Mouse (Mus musculus) left cerebral cortex, postnatal 14 days (tissue): ENCODE results near the gene Akap2. TPM values are rescaled to one million over a fixed set of nuclear protein-coding genes. Genes with fewer than 3 reads are reported as not detected.
"Not testable (repeated sequence)": the region's sequence is repeated elsewhere in the genome, so short reads cannot be mapped to it uniquely, and the experiment has no call there.

Experiments
- DNase-seq, 2 experiments: peaks; one replicate each; pipeline ENCODE4 v3.0.0; 2021 to 2022; ENCODE audit warnings: low spot score in 2 of 2, mixed read lengths in 1 of 2
- intact Hi-C: fragments of 180-260 bp; cut with DNase I; formaldehyde crosslinking; loops from one replicate; pipeline ENCODE4 v1.15.1; 2025
- total RNA-seq, 2 experiments: library from RNA; stranded (reverse); gene quantifications; 2 replicates each; pipeline ENCODE4 v1.2.3; 2021

Gene Akap2
- total RNA-seq, 2 experiments from 2014 or later: 34.4 to 39.5 TPM

- no peak for DNase-seq
- intact Hi-C loops: no loop called here
These were observed 168.8 kb downstream of the Akap2 start for GRCm38 (mm10) chr4:57886066-57886887.

GRCm38 (mm10) chr4:57886888-57887230, 169.4 kb downstream of the Akap2 start:
- DNase-seq: no peak
- intact Hi-C loops: no loop called here

GRCm38 (mm10) chr4:57888246-57888645, 170.8 kb downstream of the Akap2 start:
- DNase-seq: no peak
- intact Hi-C loops: no loop called here

GRCm38 (mm10) chr4:57888978-57889377, 171.5 kb downstream of the Akap2 start:
- DNase-seq, intact Hi-C loops: not testable (repeated sequence)

- DNase-seq: no peak
- intact Hi-C loops: no loop called here
These were observed 172.3 kb downstream of the Akap2 start for GRCm38 (mm10) chr4:57889773-57890172.

GRCm38 (mm10) chr4:57892001-57892586, 174.6 kb downstream of the Akap2 start:
- intact Hi-C loops: no loop called here

GRCm38 (mm10) chr4:57895140-57895539, 177.7 kb downstream of the Akap2 start:
- DNase-seq: no peak
- intact Hi-C loops: no loop called here

More at GRCm38 (mm10) chr4:57892001-57892586, 174.6 kb downstream of the Akap2 start:
- no peak for DNase-seq

GRCm38 (mm10) chr4:57895902-57896301, 178.4 kb downstream of the Akap2 start:
- DNase-seq: no peak
- intact Hi-C loops: no loop called here

GRCm38 (mm10) chr4:57896631-57897030, 179.2 kb downstream of the Akap2 start:
- no peak for DNase-seq
- intact Hi-C loops: no loop called here

- intact Hi-C loops: loop anchor here (2.0 to 10.0 kb wide), 2 partner anchors 180 to 354 kb away; no protein-coding TSS in a partner anchor
- DNase-seq: peak in 1 of 2 experiments; percentile 43
These were observed 183.8 kb downstream of the Akap2 start for GRCm38 (mm10) chr4:57901210-57901609.

- DNase-seq: no peak
- intact Hi-C loops: loop anchor here (10.0 kb wide), 1 partner anchor 352 kb away; no protein-coding TSS in a partner anchor
These were observed 185.2 kb downstream of the Akap2 start for GRCm38 (mm10) chr4:57902619-57903018.

GRCm38 (mm10) chr4:57904211-57904610, 186.8 kb downstream of the Akap2 start:
- intact Hi-C loops: loop anchor here (10.0 kb wide), 1 partner anchor 351 kb away; no protein-coding TSS in a partner anchor
- DNase-seq: peak; percentile 62 to 78

GRCm38 (mm10) chr4:57904638-57905037, 187.2 kb downstream of the Akap2 start:
- no peak for DNase-seq
- intact Hi-C loops: loop anchor here (10.0 kb wide), 1 partner anchor 350 kb away; no protein-coding TSS in a partner anchor

GRCm38 (mm10) chr4:57906708-57907107, 189.3 kb downstream of the Akap2 start:
- intact Hi-C loops: loop anchor here (10.0 kb wide), 1 partner anchor 348 kb away; no protein-coding TSS in a partner anchor
- no peak for DNase-seq

GRCm38 (mm10) chr4:57908860-57909259, 191.4 kb downstream of the Akap2 start:
- intact Hi-C loops: loop anchor here (10.0 kb wide), 1 partner anchor 346 kb away; no protein-coding TSS in a partner anchor
- DNase-seq: no peak

GRCm38 (mm10) chr4:57913021-57913420, 195.6 kb downstream of the Akap2 start:
- intact Hi-C loops: no loop called here
- DNase-seq: no peak

GRCm38 (mm10) chr4:57914193-57915190, 197.0 kb downstream of the Akap2 start:
- intact Hi-C loops: no loop called here
- peak in 1 of 2 experiments; percentile 14 for DNase-seq

GRCm38 (mm10) chr4:57915216-57915965, 197.9 kb downstream of the Akap2 start:
- DNase-seq: peak; percentile 19 to 36
- intact Hi-C loops: no loop called here
